Mouse (Mus musculus) lung, postnatal 10 days (tissue): Measurements from ENCODE around the gene Ireb2.
A peak's percentile ranks its signal among the peaks of the same experiment; 100 is the strongest.
"Not testable (repeated sequence)": the region's sequence is repeated elsewhere in the genome, so short reads cannot be mapped to it uniquely, and the experiment has no call there.

Source experiments
- DNase-seq: peaks from one replicate; pipeline ENCODE4 v3.0.0; 2021

Gene Ireb2

DNA sequence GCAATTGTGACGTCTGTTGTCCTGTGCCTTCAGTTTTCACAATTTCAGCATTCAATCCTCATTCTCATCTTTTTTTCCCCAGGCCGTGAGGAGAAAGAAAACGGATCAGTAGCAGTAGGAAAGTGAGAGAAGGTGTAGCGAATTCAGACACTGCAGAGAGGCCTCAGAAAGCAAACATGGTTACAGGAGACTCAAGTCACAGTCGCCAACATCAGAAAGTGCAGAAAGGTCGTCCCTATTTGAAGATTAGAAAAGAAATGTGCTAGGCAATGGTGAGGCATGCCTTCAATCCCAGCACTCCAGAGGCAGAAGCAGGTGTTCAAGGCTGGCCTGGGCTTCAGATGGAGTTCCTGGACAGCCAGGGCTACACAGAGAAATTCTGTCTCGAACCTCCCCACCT is 52.0 kb downstream of the Ireb2 start:
- no peak for DNase-seq

DNA sequence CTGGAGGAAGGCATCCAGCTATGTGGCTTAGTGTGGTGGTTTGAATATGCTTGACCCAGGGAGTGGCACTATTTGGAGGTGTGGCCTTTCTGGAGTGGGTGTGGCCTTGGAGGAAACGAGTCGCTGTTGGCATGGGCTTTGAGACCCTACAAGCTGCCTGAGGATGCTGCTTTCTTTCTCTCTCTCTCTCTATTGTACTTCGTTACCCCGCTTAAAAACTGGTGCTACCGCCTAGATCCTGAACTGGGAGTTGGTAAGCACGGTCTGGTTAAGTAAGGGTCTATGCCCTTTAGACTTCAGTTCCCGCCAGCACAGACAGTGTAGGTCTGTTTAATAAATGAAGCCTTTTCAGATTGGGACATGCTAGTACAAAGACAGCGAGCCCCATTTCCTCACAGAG is 52.8 kb downstream of the Ireb2 start:
- peak; percentile 24 for DNase-seq

DNA sequence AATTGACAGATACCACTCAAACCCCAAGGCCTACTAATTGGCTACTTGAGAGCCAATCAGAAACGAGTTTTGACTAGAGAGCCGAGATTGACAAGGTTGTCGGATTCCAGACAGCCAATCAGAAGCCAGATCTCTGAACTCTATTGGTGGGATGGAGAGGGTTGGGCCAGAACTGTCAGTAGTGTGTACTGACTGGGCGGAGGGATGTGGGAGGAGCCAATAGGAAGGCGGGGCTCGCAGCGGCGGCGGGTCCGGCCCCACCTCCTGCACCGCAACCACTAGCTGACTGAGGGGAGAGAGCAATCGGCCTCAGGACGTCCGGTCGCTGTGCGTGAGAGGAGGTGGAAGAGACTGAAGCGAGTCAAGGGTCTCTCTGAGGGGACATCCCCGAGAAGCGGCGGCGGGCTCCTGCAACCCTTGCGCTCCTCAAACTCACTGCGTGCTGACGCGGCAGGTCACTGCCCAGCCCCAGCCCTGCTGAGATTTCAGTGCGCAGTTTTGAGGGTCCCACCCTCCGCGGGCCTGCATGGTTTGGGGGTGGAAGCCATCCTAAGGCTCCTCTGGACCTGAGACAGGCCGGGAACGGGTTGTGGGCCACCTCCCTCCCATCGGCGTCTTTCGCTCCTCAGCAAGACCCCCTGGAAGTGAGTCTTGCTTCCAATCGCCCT is 53.6 kb downstream of the Ireb2 start, which contains the start of gene Hykk:
Gene Hykk (plus strand): TSS at position 274 of the 668 bp plus-strand sequence.
- DNase-seq, result peak; percentile 97

DNA sequence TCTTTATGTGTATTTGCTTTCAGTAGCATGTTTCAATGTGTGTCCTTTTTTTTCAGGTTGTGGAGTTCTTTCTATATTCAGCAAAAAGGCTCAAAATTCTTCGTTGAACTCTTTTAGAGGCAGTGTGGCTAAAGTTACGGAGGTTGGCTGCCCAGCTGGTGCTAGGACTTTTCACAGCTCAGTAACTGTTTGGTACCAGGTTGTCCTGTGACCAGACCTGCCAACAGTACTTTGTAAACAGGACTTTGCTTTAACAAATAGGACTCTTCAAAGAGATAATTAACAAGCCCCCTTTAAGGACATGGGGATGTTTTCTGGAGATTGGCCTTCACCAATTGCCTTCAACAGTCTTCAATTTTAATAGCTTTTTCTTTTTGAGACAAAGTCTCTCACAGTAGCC is 54.6 kb downstream of the Ireb2 start:
- DNase-seq, result no peak

DNA sequence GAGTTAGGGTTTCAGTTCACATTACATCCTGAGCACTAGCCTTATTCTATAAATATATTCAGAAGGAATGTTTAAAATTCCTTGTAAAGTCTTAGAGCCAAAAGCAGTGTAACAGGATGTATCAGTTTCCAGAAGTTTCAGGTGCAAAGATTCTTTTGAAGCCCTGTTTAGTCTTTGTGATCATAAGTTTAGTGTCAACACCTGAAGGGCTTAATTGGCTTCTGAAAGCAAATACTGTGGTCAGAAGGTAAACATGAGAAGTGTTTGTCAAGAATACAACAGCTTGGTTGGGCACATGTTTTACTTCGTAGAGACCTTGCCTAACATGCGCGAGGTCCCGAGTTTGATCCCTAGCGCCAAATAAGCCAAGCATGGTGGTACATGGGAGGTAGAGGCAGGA is 55.2 kb downstream of the Ireb2 start:
- DNase-seq, result no peak

DNA sequence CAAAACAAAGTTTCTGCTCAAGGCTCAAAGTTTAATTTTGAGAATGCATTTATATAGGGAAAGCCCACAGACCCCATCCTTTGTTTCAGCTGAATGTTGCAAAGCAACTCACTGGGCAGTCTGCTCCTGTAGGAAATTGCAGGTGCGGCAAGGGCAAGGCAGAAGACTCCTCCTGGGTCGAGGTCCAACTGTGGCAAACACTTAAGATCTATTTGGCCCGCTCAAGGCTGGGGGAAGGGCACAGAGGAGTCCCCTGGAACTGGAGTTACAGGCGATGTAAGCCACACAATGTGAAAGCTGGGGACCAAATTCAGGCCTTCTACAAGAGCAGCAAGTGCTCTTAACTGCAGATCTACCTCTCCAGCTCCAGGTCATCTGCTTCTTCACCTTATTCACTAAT is 56.4 kb downstream of the Ireb2 start:
- no peak for DNase-seq

DNA sequence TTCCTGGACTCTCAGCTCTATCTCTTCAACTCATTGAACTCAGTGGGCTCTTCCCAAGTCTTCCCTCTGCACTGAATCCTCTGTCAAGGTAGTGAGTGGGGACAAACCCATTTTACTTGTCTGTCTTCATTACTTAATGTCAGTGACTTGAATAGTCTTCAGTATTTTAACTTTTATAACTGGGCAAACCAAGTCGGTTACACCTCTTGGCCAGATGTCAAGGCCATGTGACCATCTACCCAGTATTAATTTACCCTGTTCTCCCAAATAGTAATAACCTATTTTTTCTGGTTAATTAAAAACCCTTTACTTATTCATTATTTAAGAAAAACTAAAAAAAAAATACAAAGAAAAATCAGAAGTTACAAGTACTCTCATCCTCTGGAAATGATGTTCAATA is 67.2 kb downstream of the Ireb2 start:
- DNase-seq, result no peak

DNA sequence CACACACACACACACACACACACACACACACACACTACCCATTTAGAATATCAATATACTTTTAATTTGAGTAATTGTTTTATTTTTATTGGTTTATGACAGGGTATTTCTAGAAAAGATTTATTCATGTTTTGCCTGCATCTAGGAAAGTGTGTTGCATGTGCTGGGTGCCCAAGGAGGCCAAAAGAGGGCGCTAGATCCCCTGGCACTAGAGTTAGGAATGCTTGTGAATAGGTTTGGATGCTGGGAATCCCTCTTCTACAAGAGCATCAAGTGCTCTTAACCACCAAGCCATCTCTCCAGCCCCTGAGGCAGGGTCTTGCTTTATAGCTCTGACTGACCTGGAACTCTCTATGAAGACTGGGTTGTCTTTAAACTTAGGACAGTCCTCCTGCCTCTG is 68.2 kb downstream of the Ireb2 start:
- no peak for DNase-seq

DNA sequence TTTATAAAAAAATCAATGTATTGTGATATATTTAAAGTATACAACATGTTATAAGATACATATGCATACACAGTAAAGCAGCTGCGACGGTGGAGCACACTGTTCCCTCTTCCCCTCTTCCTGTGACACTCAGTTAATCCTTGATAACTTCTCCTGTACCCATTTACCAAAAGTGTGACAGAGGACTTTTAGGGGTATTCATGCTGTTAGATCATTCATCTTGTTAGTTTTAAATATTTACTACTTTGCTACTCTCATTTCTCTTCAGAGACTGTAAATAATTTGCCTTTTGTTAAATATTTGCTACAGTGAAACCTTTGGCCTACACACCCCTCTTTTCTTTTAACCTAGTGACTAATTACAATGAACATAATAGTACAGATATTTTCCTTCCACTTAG is 68.8 kb downstream of the Ireb2 start:
- no peak for DNase-seq

DNA sequence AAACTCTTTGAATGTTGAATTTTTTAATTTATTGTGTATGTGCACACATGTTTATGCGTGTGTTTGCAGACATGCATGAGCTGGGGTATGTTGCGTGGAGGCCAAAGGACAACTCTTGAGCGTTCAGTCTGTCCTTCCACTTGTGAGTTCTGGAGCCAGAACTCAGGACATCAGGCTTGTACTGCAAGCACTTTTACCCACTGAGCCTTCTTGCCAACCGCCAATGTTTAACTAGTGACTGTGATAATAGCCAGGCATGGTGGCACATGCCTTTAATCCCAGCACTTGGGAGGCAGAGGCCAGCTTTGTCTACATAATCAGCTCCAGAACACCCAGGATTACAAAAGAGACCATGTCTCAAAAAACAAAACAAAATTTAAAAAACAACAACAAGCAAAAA is 78.5 kb downstream of the Ireb2 start:
- DNase-seq, result no peak

DNA sequence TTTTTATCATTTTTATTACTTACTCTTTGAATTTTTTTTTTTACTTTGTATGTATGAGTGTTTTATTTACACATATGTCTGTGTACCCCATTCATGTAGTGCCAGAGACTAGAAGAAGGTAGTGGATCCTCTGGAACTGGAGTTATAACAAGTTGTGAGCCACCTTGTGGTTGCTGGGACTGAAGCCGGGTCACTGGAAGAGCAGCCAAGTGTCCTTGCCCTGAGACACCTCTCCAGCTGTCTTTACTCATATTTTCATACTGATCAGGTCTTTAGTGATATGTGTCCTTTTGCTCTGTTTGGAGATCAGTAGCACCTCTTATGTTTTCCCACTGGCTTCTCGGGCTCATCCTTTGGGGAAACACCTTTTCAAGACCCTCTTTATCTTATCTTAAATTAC is 80.9 kb downstream of the Ireb2 start:
- no peak for DNase-seq

DNA sequence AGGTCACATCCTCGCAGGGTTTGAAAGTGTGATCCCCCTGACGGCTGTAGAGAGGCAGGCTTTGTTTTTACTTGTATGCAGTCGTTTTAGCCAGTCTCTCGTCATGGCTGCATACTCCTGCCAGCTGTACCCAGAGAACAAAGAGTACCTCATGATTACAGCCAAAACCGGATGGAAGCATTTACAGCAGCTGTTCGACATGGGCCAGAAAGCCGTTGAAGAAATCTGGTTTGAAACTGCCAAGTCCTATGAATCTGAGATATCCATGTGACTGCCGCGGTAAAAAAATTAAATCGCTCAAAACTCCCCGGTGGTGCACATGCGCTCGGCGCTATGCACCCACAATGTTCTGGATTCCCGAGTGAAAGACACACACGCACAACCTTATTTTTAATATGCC is 82.7 kb downstream of the Ireb2 start:
- no peak for DNase-seq

DNA sequence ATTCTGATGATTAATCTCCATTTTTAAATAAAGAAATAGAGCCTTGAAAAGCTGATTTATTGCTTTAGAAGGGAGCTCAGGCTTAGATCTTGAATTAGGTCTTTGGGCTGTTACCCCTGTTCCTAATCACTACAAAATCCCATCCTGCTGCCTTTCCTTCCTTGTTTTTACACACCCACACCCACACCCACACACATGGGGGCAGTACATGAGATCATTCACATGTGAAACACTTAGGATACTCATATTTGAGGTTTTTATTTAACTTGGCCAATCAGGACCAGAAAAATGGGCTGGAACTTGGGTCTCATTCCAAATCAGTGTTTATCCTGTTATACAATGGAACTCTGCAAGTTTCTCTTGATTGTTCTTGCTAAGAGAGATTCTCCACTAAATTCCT is 85.9 kb downstream of the Ireb2 start:
- DNase-seq, result no peak

DNA sequence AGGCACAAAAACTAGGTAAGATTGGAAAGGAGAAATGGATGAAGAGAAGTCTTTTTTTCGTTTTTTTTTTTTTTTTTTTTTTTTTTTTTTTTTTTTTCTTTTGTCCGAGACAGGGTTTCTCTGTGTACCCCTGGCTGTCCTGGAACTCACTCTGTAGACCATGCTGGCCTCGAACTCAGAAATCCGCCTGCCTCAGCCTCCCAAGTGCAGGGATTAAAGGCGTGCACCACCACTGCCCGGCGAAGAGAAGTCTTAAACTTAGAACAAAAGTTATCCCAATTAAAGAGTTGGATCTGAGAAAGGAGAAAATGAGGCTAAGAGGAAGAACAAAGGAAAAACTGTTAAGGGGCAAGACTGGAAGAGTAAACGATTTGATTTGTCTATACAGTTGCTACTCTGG is 86.6 kb downstream of the Ireb2 start:
- not testable (repeated sequence) for DNase-seq

DNA sequence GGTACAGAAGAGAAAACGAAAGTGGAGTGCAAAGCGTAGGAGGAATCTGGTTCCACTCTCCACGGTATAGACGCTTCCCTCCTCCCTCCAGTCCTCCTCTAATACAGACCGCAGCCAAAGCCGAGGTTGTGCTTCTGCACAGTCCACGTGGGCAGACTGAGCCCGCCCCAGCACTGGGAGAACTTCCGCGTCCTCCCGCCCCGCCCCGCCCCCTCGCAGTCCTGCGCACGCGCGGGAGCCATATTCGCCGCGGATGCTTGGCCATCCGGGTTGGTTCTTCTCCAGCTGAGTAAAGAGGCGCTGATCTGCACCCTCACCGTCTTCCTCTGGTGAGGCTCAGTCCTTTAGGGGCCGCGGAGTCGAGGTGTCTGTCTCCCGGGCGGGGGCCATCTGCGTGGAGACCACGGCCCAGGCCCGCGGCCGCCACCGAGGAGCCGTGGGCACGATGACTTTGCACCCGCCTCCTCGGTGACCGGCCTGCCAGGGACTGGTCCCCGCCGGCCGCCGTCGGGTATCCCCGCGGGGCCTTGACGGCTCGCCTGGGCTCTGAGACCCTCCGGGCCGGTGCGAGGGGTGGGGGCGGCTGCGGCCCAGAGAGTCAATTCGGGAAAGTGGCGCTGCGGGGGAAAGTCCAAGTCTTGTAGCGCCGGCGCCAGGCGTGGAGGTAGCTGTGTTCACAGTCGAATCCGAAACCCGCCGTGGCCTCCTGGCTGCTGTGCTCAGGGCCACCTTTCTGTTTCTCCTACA is 87.2 kb downstream of the Ireb2 start, which contains the start of the genes Psma4 and AY074887:
Gene Psma4 (plus strand): TSS at position 216 of the 747 bp plus-strand sequence.
Gene AY074887 (minus strand): TSS at position 424 of the 747 bp plus-strand sequence.
- DNase-seq, result peak; percentile 94

DNA sequence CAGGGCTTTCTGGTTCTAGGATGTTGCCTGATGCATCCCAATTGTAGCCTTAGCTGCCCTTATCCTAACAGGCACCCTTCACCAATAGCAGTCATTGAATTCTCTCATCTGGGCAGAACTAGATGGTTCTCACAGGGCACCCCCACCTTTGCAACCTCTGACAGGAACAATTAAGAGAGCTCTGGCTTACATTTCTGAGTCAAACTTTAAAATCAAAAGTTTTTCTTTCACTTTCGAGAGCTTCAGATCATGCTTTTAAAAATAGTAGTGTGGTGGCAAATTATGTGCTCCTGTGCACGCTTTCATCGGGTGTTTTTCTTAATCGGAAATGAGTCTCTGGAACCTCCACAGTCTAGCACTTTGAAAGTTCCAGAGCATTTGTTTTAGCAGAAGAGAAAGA is 97.5 kb downstream of the Ireb2 start:
- no peak for DNase-seq
